Mouse (Mus musculus): Measurements from ENCODE around the gene Atp7a.
A peak's percentile ranks its signal among the peaks of the same experiment; 100 is the strongest.

Atp7a gene

DNA sequence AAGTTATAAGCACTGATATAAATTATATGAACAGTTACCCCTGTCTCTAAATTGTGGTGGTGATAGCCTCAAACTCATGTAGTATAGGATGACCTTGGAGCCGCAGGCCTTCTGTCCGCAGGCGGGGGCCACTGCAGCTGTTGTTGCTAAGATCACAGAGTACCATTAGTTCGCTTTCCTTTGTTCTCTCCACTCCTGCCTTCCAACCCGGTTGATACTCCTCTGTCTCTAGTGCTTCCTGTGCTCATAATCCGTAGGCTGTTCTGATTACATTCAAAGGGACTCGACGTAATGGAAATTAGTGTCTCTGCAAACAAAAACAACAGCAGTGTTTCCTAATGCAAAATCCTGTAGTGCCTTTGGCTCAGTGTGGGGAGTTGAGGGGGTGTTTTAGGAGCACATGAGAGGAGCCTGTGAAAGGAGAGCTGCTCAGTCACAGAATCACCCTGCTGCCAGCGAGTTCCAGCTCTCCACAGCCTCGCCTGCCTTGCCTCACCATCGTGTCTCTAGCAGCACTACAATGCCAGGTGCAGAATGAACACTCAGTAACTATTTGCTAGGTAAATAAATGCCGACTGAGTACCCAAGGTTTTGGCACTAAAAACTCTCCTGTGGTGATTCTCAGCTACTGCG, 53.9 kb downstream of the Atp7a start:
- DNase-seq (ENCODE audit: extremely low read depth, insufficient read length, low spot score) = no peak

DNA sequence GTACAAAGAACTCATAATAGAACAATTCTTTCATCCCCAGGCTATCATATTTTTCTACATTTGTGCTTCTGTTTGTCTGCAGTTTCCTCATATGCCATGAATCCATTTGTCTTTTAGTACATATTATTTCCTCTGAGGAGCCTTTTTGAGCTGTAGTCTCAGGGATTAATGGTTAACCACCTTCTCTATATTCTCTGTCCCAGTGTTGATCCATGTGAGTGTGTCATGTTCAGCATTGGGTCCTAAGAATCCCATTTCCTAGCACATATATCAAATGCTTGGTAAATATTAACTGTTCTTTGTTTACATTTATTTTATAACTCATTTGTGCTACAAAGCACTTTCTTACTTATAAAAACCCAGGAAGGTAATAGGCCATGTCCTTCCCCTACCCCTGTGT, 55.4 kb downstream of the Atp7a start:
- DNase-seq (ENCODE audit: extremely low read depth, insufficient read length, low spot score) = no peak

DNA sequence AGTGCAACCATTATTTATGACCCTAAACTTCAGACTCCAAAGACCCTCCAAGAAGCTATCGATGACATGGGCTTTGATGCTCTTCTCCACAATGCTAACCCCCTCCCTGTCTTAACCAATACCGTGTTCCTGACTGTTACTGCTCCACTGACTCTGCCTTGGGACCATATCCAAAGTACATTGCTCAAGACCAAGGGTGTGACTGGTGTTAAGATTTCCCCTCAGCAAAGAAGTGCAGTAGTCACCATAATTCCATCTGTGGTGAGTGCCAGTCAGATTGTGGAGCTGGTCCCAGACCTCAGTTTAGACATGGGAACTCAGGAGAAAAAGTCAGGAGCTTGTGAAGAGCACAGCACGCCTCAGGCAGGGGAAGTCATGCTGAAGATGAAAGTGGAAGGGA, 58.1 kb downstream of the Atp7a start:
- DNase-seq (ENCODE audit: extremely low read depth, insufficient read length, low spot score) = peak; percentile 1

DNA sequence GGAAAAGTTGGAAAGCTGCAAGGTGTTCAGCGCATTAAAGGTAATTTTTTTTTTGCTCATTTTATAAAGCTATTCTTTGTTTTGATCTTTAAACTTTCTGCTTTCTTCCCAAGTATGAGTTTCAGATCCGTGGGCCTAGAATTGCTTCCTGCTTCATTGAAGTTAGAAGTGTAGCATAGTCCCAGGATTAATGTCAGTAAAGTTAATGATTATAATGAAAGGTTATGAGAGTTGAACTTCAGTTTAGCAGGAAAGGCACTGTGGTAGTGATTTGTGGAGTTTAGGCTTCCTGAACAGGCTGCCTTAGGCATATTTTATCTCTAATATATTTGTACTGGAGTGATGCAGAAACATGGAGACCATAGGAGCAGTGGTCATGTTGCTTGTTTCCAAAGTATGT, 58.5 kb downstream of the Atp7a start:
- no peak for DNase-seq (ENCODE audit: extremely low read depth, insufficient read length, low spot score)

DNA sequence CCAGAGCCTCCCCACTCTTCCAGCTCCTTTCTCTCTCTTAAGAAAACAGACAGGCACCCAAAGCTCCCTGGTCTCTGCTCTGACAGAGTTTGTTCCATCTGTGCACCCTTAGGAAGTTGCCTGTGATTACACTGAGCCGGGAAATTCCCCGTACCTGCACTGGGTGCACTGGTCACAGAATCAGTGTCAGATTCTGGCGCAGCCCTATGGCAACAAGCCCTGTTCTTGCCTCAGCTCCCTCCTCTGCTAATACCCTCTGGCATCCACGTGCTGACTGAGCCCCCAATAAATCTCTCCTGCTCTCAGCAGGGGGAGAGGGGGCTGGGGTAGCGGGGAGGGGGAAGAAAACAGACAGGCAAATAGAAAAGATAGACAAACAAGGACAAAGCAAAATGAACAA, 65.9 kb downstream of the Atp7a start:
- no peak for DNase-seq (ENCODE audit: extremely low read depth, insufficient read length, low spot score)

DNA sequence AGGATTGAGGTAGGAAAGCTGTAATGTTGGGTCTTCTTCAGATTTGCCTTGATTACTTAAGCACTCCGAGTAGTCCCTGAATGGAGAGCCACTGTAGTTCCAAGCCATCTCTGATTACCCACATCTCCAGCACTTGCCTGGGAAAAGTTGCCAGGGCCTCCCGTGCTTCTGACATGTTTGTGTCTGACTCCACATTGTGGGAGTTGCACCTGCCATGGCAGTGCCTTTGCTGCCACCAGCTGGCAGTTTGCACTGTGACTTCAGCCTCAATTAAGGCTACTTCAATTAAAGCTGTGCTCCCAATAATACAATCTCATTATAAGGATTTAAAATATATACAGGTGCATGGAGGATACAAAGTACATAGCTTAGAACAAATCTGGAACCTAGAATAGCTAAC, 78.4 kb downstream of the Atp7a start:
- DNase-seq (ENCODE audit: extremely low read depth, insufficient read length, low spot score) = no peak

DNA sequence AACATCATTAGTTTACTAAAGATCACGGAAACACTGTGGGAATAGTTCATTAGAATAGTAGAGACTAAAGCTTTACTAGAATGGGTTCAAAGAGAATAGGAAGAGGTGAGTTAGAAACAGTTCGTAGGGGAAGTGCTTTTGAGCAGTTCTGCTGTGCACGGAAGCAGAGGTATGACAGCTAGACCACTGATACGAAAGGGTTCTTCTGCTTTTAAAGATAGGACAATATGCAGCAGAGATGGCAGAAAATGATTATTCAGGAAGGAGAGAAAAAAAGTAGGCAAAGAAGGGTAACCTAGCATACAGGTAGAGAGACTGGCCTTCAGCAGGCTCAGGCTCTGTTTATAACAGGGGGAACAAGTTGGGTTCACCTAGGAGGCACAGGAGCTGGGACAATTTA, 86.8 kb downstream of the Atp7a start:
- no peak for DNase-seq (ENCODE audit: extremely low read depth, insufficient read length, low spot score)

DNA sequence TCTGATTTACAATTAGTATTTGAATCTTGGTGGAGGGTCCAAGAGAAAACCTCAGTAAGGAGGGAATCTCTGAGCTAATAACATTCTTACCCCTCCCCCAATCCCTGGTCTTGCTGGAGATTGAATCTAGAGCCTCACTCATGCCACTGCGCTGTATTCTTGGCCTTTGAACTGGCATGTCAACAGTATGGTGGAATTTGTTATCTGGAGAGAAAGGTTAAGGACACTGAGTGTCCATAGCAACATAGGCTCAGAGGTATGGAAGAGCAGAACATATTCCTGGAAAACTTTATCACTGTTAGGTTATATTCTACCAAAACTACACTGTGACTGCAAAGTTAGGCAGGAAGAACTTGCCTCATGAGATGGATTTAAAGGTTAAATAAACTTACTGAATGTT, 87.6 kb downstream of the Atp7a start:
- DNase-seq (ENCODE audit: extremely low read depth, insufficient read length, low spot score) = no peak

DNA sequence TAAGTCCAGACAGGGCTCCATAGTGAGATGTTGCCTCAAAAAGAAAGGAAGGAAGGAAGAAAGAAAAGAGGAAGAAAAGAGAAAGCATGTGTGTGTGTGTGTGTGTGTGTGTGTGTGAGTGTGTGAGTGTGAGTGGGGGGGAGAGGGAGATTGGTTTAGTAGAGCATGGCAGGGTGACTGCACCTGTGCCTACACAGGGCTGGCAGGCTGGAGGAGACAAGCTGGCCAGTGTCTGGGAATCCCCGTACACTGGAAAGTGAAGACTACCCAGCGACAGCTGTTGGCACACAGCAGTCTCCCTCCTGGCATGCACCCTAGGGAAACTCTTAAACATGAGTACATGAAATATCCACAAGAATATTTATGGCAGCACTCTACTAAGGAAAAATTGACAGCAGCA, 95.7 kb downstream of the Atp7a start:
- no peak for DNase-seq (ENCODE audit: extremely low read depth, insufficient read length, low spot score)

DNA sequence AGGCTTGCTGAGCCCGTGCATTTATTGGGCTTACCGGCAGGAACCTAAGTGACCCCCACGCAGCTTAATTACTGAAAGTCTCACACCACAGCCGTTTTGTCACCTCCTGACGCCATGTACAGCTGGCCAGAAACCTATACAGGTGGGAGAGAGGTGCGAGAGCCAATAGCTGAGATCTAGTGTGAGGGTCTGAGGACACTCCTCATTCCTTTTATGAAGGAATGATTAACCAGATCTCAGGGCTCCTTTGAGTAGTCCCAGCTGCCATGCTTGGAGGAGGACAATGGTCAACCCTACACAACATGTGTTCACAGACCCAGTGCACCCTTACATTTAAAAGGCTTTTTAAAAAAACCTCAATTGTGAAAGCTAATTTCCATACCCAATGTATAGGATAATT, 101.2 kb downstream of the Atp7a start:
- no peak for DNase-seq (ENCODE audit: extremely low read depth, insufficient read length, low spot score)

DNA sequence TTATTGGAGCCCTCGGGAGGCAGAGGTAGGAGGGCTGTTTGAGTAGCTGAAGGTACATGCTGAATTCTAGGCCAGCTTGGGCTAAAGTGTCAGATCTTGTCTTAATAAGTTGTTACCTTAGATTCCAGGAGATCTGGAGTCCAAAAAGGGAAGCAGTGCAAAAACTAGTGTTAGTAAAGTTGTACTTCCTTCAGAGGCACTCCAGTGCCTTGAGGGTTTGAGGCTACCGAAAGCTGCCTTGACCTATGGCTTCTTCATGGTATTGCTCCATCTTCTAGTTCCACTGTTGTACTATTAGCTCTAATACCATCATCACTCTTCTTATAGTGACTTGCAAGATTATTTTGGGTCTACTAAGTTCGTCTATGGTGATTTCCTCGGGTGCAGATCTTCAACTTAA, 102.8 kb downstream of the Atp7a start:
- DNase-seq (ENCODE audit: extremely low read depth, insufficient read length, low spot score) = no peak

DNA sequence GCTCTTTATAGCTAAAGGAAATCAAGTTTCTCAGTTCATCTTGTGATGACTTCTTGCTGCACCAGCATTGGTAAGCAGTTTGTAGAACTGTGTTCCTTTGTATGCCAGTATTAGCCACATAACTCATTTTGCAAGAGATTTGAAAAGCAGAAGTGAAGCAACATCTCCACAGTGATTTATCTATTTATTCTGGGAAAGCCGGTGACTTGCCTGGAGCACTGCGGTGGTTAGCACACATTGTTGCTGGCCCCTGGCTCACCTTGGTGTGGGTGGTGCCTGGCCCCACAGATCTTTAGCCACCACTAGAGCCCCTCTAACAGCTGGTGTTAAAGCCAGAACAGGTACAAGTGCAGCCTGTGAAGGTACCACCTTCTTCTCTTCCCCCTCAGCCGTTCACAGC, 107.8 kb downstream of the Atp7a start:
- peak; percentile 0 for DNase-seq (ENCODE audit: extremely low read depth, insufficient read length, low spot score)

DNA sequence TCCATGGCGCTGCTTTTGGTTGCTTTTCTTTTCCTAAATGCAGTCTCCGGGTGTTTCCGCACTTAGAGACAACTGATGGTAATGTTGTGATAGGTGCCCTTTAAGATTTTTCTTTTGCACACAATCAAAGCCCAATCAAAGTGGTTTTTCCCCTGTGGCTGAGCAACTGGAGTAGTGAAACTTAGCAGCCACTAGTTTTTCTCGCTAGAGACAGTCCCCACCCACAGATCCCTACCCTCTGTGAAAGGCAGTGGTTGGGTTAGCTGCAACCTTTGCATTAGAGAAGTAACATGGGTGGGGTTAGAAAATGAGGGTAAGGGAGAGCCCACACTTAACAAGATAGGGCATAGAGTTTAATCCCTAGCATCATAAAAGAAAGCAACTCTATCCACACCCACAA, 108.4 kb downstream of the Atp7a start:
- no peak for DNase-seq (ENCODE audit: extremely low read depth, insufficient read length, low spot score)

DNA sequence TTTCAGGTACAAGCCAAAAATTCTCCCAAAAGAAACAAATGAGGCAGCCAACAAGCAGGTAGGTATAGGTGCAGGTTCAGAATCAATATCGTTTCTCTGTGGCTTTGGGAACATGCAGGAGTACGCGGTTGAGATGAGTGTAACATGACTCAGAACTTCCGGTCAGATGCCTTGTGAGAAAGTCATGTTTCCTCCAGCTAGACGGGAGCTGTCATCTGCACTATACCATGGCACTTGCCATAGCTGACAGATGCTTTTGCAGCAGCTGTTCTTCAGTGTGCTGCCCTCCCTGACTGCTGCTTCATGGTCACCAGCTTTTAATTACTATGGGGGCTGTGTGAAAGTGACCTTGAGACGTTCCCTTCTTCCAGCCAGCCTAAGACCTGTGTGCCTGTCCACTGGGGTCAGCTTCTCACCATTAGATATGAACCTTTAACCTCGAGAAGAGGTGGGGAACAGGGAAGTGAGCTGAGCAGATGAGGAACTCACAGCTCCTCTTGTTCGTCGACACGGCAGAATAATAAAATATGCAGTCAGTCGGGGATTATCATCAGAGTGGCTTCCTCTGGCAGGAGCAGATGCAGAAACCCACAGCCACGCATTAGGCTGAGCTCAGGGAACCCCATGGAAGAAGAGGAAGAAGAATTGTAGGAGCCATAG, 109.0 kb downstream of the Atp7a start:
- DNase-seq (ENCODE audit: extremely low read depth, insufficient read length, low spot score) = peak; percentile 33

DNA sequence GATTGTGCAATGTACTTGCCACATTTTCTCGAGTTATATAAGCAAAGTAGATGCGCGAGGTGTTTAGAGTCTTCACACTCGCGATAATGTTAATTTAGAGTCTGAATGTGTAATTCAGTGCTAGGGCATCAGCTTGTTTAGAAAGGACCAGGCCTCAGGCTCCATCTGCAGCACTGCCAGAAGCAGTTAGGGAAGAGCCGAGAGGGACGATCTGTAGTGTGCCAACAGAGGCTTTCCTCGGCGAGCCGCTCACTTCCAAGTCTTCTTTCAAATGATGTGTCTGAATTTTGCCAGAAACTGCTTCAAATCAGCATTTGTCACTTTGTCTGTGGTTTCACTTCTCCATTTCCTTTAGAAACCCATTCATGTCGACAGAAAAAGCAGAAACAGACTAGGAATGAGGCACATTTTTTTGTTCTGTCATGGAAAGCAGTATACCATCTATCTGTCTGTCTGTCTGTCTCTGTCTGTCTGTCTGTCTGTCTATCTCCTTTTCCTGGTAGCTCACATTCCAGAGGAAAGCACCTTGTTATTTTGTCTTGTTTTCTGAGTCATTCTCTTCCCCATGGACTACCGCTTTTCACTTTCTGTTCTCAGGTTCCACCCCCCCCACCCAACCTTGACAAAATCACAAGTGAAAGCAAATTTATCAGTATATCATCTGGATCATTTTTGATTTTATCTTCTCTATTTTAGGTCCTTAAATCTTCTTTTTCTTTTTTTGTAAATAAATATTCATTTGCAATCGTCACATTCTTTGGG, 112.4 kb downstream of the Atp7a start:
- DNase-seq (ENCODE audit: extremely low read depth, insufficient read length, low spot score) = no peak

DNA sequence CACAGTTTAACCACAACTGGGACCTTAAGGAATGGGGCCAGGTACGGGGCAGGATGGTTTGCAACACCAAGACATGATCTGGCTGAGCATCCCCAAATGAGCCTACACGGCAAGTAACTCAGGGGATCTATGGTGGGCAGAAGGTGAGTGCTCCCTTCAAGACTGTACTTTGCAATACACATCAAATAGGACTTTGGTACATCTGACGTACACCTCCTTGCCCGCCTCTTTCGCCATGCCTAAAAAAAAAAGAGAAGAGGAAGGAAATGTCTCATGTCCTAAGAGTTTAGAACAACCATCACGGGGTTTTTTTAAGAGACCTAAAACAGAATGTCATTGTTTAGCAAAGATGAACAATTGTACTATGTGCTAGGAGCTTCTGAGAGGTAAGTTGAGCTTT, 115.9 kb downstream of the Atp7a start, which contains the start of gene Tlr13:
Gene Tlr13, plus strand, starts transcription at position 269 of the 400 bp plus-strand sequence.
- DNase-seq (ENCODE audit: extremely low read depth, insufficient read length, low spot score) = no peak

DNA sequence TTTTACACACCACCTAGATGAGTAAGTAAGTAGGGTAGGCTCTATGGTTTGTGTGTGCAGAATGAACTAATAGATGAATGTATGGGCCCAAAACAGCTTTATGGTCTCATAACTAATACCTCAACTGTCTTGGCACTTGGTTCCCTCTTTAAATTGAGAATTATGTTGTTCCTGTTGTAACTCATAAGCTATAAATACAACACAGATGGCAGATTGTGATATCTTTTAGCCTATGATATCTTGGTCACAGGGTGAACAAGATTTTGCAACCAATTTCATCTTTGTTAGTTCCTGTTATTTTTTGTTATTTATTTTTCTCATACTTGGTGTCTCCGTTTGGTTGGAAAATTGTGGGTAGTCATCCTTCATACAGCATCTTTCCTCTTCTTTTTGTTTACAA, 121.1 kb downstream of the Atp7a start:
- DNase-seq (ENCODE audit: extremely low read depth, insufficient read length, low spot score) = no peak

DNA sequence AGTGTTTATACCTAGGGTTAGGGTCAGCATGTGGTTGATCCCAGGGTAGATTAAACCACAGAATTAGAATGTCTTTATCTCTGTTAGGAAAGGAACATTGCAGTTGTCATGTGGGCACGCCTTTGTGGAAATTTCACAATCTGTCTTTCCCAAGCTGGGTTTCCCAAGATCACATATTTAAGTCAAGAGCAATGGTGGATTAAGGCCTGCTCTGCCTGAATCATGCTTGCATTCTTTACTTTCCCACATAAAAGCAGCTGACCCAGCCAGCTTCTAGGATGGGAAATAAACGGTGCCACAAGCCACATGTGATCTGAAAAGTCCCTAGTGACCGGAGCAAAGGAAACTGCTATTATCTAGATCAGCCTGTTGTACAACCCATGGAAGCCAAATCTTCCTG, 122.4 kb downstream of the Atp7a start:
- DNase-seq (ENCODE audit: extremely low read depth, insufficient read length, low spot score) = peak; percentile 30

DNA sequence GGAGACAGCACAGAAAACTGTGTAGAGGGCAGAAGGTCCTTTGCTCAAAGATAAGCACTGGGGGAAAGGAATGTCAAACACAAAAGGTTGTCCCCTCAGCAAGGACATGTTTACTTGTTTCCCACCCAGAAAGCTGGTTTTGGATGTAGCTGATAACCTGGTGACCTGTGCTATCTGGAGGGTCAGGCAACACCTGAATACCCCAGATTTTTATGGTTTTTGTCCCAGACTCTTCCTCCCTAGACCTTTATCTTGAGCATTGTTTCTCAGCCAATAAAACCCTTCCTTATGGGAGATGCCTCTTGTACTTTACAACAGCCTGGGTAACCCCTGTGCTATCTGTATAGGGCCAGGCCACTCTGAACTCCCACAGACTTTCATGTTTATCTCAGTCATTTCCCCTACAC, 127.1 kb downstream of the Atp7a start:
- DNase-seq (ENCODE audit: extremely low read depth, insufficient read length, low spot score) = no peak

DNA sequence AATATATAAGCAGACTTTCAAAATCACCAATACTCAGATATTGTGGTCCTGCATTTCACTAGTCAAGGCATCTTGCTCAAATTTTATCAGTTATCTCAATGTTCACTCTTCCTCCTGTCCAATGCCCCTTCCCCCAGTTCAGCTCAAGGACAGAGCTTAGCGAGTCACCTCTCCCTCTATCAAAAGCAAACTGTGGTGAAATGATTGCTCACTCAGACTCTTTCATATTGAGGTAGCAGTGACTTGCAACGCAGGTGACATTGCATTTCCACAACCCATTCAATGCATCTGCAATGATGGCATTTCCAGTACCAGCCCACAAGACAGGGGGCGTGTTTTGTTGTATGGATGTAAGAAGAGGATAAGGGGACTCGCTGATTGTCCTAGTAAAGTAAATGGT, 128.8 kb downstream of the Atp7a start:
- no peak for DNase-seq (ENCODE audit: extremely low read depth, insufficient read length, low spot score)

DNA sequence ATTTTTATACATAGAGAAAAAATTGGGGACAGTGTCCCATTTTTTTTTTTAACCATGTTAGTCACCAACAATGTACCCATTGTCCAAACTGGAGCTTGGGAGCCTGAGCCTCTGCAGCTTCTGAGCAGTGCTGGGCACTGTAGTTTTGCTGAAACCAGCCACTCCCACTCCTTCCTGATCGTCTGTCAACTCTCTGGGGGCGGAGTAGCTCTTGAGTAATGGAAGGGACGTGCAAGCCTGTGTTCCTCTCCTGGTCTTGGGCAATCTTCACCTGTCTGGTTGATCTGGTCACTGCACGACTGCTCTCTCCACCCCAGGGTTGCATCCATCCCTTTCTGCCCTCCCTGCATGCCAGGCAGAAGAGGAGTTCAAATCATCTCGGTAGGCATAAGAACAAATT, 136.9 kb downstream of the Atp7a start:
- DNase-seq (ENCODE audit: extremely low read depth, insufficient read length, low spot score) = no peak

DNA sequence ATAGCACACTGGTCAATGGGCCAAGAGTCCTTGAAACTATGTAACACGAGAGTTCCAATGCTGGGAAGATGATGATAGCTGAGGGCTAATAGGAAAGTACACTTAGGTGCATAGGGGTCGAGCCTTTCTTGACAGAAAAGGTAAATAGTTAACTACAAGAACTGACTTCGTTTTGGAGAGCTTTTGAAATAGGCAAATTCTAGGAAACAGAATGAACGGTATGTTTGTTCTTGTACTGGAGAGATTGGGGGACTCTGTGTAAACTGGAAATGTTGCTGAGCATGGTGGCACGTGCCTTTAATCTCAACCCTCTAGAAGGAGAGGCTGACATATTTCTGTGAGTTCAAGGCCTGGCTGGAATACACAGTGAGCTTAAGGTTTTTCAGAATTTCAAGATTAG, 137.5 kb downstream of the Atp7a start:
- no peak for DNase-seq (ENCODE audit: extremely low read depth, insufficient read length, low spot score)

Data from 3134 (cell line).